Comparison of ENCODE assay signal across 10 mouse cellular contexts in the genomic region with DNA sequence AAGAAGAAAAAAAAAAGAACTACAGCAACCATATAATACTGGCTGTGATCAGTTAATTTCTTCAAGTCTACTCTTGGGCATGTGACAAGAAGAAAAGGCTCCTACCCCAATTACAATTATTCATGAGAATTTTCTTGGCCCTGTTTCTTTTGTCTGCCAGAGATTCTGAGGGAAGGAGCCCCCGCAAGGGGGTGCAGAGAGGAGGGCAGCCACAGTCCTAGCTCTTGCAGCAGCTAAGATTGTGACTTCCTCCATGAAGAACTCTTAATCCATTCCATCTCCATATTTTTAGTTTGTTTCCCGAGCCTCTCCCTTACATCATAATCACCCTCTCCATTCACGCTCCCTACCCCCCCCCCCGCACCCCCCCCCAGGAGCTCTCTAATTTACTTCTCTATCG. TPM values are rescaled to one million over a fixed set of nuclear protein-coding genes. Genes with fewer than 3 reads are reported as not detected.
DNase-seq lines count a peak whose midpoint lies in the region; ATAC-seq and TF ChIP-seq lines count a peak whose summit lies in the region.
"Had no signal": no experiment of that assay in that cellular context is flagged by ENCODE, and none has a peak within 500 bp of the region (broad histone marks: within the 10 kb centered on the region; RNA-seq: fewer than 3 reads in every experiment).

No protein-coding gene starts in this region.

- TF ChIP-seq CTCF in left cerebral cortex, adult 2 months (IDR thresholded peaks at IDR 0.05): no peak; the same call in none of the 2 replicates
- no peak for TF ChIP-seq CTCF in intestine, postnatal 0 days (IDR thresholded peaks at IDR 0.05; ENCODE audit: low read depth)

- peak in 1 of 2 experiments; percentile 39 for DNase-seq in left cerebral cortex, adult 2 months (ENCODE audit: extremely low spot score in 1 of 2, low spot score in 2 of 2)
- no peak for DNase-seq in left cerebral cortex, postnatal 4 days
- DNase-seq in frontal cortex, adult 2 months (ENCODE audit: extremely low spot score in 1 of 2, low spot score in 1 of 2): peak; percentile 30 to 69
- DNase-seq in limb, embryonic 10.5 days (ENCODE audit: low spot score): no peak
- no peak for DNase-seq in embryo, embryonic 11 days
- no peak for DNase-seq in spleen, postnatal 14 days (ENCODE audit: low spot score in 2 of 2)

- peak overlapping the region; percentile 35 for H3K4me3 ChIP-seq in left cerebral cortex, adult 2 months
- H3K4me3 ChIP-seq in limb, embryonic 10.5 days: peak overlapping the region; percentile 15; the same call in 1 of the 2 replicates
- H3K4me3 ChIP-seq in neural tube, embryonic 15.5 days (replicated peaks): no peak overlapping the region
- H3K4me3 ChIP-seq in intestine, postnatal 0 days (ENCODE audit: low read depth, low read length): no peak overlapping the region

- peak overlapping the region; percentile 88 for H3K27ac ChIP-seq in left cerebral cortex, adult 2 months
- H3K27ac ChIP-seq in limb, embryonic 10.5 days: no peak overlapping the region
- H3K27ac ChIP-seq in neural tube, embryonic 15.5 days (replicated peaks): peak overlapping the region; percentile 78
- no peak overlapping the region for H3K27ac ChIP-seq in intestine, postnatal 0 days (ENCODE audit: low read depth, low read length)
- H3K27ac ChIP-seq: liver, embryonic 14.5 days had no signal

- no peaks in the 10 kb centered on the region for H3K36me3 ChIP-seq in limb, embryonic 10.5 days
- no peaks in the 10 kb centered on the region for H3K36me3 ChIP-seq in neural tube, embryonic 15.5 days
- no peaks in the 10 kb centered on the region for H3K36me3 ChIP-seq in intestine, postnatal 0 days (ENCODE audit: control insufficient read depth, insufficient read depth)

- peak; percentile 36 for ATAC-seq in neural tube, embryonic 15.5 days (ENCODE audit: low FRiP score)
- ATAC-seq in intestine, postnatal 0 days: no peak

- peaks cover 16% of the 10 kb centered on the region for H3K4me1 ChIP-seq in limb, embryonic 10.5 days
- peaks cover 25% of the 10 kb centered on the region for H3K4me1 ChIP-seq in neural tube, embryonic 15.5 days
- no peaks in the 10 kb centered on the region for H3K4me1 ChIP-seq in intestine, postnatal 0 days (replicated peaks; ENCODE audit: control insufficient read depth, insufficient read depth, low read length)

- WGBS in limb, embryonic 10.5 days: 38% methylated on average over 4 of the region's 5 CpGs
- WGBS in neural tube, embryonic 15.5 days: 28% methylated on average over 4 of the region's 5 CpGs
- WGBS in intestine, postnatal 0 days: 50% methylated on average over 5 of the region's 5 CpGs

- peak overlapping the region; percentile 44 for H3K4me2 ChIP-seq in neural tube, embryonic 15.5 days
- no peak overlapping the region for H3K4me2 ChIP-seq in intestine, postnatal 0 days (replicated peaks; ENCODE audit: low read depth)
- H3K4me2 ChIP-seq: heart, embryonic 11.5 days had no signal

- H3K9ac ChIP-seq in neural tube, embryonic 15.5 days (replicated peaks): no peak overlapping the region
- H3K9ac ChIP-seq in intestine, postnatal 0 days (ENCODE audit: low read depth, low read length): no peak overlapping the region
- H3K9ac ChIP-seq: liver, embryonic 14.5 days had no signal

- H3K27me3 ChIP-seq in limb, embryonic 10.5 days (ENCODE audit: low read depth, poor library complexity, severe bottlenecking): peaks cover 3% of the 10 kb centered on the region; the same call in 1 of the 2 replicates
- H3K27me3 ChIP-seq in neural tube, embryonic 15.5 days (replicated peaks): no peaks in the 10 kb centered on the region
- H3K27me3 ChIP-seq in intestine, postnatal 0 days (replicated peaks; ENCODE audit: control insufficient read depth, insufficient read depth, low read length): no peaks in the 10 kb centered on the region

- H3K9me3 ChIP-seq in limb, embryonic 10.5 days (replicated peaks): no peaks in the 10 kb centered on the region
- no peaks in the 10 kb centered on the region for H3K9me3 ChIP-seq in neural tube, embryonic 15.5 days (replicated peaks)
- H3K9me3 ChIP-seq in intestine, postnatal 0 days (ENCODE audit: control insufficient read depth): no peaks in the 10 kb centered on the region

- intact Hi-C loops in left cerebral cortex, adult 2 months (cut with DNase I): loop anchor here (1.0 kb wide), 1 partner anchor 39 kb away; a partner anchor contains a TSS
- intact Hi-C loops in left cerebral cortex, postnatal 4 days (cut with DNase I): no loop called here

RNA-seq across cellular contexts. Expression of a gene that starts 39.4 kb away (rescaled TPM):
- 10 to 100 TPM; 46.2 to 49.9 TPM for total RNA-seq in left cerebral cortex, adult 2 months (2021)
- 10 to 100 TPM; 58.4 to 67.3 TPM for total RNA-seq in left cerebral cortex, postnatal 4 days (2021)
- polyA plus RNA-seq in frontal cortex, adult 2 months (2012; rRNA removed): 15.0 and 16.7 TPM in 2 replicates
- 0.35 and 0.48 TPM in 2 replicates for polyA plus RNA-seq in limb, embryonic 10.5 days (2016; fragmentation: Nextera tagmentation; extraction: Ambion mirVana)
- polyA plus RNA-seq in neural tube, embryonic 15.5 days (2015; fragmentation: Nextera tagmentation; extraction: Ambion mirVana): 7.6 and 9.8 TPM in 2 replicates
- polyA plus RNA-seq in intestine, postnatal 0 days (2015; fragmentation: Nextera tagmentation; extraction: Ambion mirVana): 0.70 and 0.80 TPM in 2 replicates

Comparison
In these comparisons a context has a peak if more than half of its experiments do, and no peak if none do; other contexts are left out.
1. DNase-seq: peak in frontal cortex, adult 2 months (2 of 2); none in left cerebral cortex, postnatal 4 days (single experiment), limb, embryonic 10.5 days (single experiment), embryo, embryonic 11 days (single experiment) and spleen, postnatal 14 days (0 of 2).
2. H3K27ac ChIP-seq: peak in left cerebral cortex, adult 2 months (single experiment) and neural tube, embryonic 15.5 days (single experiment); none in limb, embryonic 10.5 days (single experiment) and intestine, postnatal 0 days (single experiment).
3. H3K4me3 ChIP-seq: peak in left cerebral cortex, adult 2 months (single experiment) and limb, embryonic 10.5 days (single experiment); none in neural tube, embryonic 15.5 days (single experiment) and intestine, postnatal 0 days (single experiment).